Mouse (Mus musculus): ENCODE measurements at regions not wholly inside any gene's neighbourhood (a gene's known extent, or its start where the extent isn't known, plus 50 kb on each side); places are given as distances from the start of the nearest gene placed in this dataset.

DNA sequence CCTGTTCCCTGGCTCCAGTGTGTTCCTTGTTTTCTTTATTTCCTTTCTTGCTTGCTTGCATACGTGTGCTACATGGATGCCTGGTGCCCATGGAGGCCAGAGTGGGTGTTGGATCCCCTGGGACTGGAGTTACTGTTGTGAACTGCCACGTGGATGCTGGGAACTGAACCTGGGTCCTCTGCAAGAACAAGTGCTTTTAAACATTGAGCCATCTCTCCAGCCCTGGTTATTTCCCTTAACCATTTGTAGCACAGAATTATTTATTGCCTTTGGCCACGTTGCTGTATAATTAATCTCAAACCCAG is 57.0 kb upstream of the Ugp2 start:
- no peak for TF ChIP-seq EP300 (IDR thresholded peaks at IDR 0.05)
- TF ChIP-seq CTCF (IDR thresholded peaks at IDR 0.05), result no peak

All from lung, postnatal 0 days (tissue).